Mouse (Mus musculus): Measurements from ENCODE around the gene Rad51b. TPM values are rescaled to one million over a fixed set of nuclear protein-coding genes. Genes with fewer than 3 reads are reported as not detected.
A peak's percentile ranks its signal among the peaks of the same experiment; 100 is the strongest.

The Rad51b gene
- polyA plus RNA-seq, 1 experiment from 2014 or later = 3.9 TPM

GRCm38 (mm10) chr12:79353356-79353755 lies 56.3 kb downstream of the Rad51b start:
- DNase-seq (ENCODE audit: low spot score) (no peak), ATAC-seq (replicated peaks; ENCODE audit: low FRiP score, low read depth) (no peak)
- peak overlapping the region; percentile 28; the same call in 1 of the 2 replicates for H3K27ac ChIP-seq
- H3K4me1 ChIP-seq (replicated peaks; ENCODE audit: insufficient read depth, low read length) = peaks cover 9% of the 10 kb centered on the region
- TF ChIP-seq CTCF (IDR thresholded peaks at IDR 0.05; ENCODE audit: low read depth) = no peak
- 70% methylated on average over 5 of the region's 5 CpGs for WGBS
- no peak overlapping the region for H3K4me2 ChIP-seq (ENCODE audit: low read length)
- no peaks in the 10 kb centered on the region for H3K9me3 ChIP-seq (replicated peaks; ENCODE audit: low read length)
- H3K27me3 ChIP-seq (ENCODE audit: insufficient read depth, low read length) = no peaks in the 10 kb centered on the region
- H3K36me3 ChIP-seq (ENCODE audit: insufficient read depth, low read length) = no peaks in the 10 kb centered on the region
- no peak overlapping the region for H3K4me3 ChIP-seq (replicated peaks; ENCODE audit: low read depth, low read length)
- H3K9ac ChIP-seq (ENCODE audit: low read depth, low read length) = no peak overlapping the region

GRCm38 (mm10) chr12:79354621-79355020 lies 57.5 kb downstream of the Rad51b start:
- peak; percentile 67; the same call in 1 of the 2 replicates for ATAC-seq (replicated peaks; ENCODE audit: low FRiP score, low read depth)

GRCm38 (mm10) chr12:79356138-79356537 lies 59.1 kb downstream of the Rad51b start:
- no peak for ATAC-seq (replicated peaks; ENCODE audit: low FRiP score, low read depth)
- DNase-seq (ENCODE audit: low spot score) = peak; percentile 70

More at GRCm38 (mm10) chr12:79354621-79355020, 57.5 kb downstream of the Rad51b start:
- no peak overlapping the region for H3K4me2 ChIP-seq (ENCODE audit: low read length)
- DNase-seq (ENCODE audit: low spot score) = peak; percentile 81
- no peaks in the 10 kb centered on the region for H3K9me3 ChIP-seq (replicated peaks; ENCODE audit: low read length)
- TF ChIP-seq CTCF (IDR thresholded peaks at IDR 0.05; ENCODE audit: low read depth) = no peak
- no peaks in the 10 kb centered on the region for H3K27me3 ChIP-seq (ENCODE audit: insufficient read depth, low read length)
- H3K4me1 ChIP-seq (replicated peaks; ENCODE audit: insufficient read depth, low read length) = peaks cover 9% of the 10 kb centered on the region
- peak overlapping the region; percentile 66 for H3K27ac ChIP-seq
- 26% methylated on average over 7 of the region's 7 CpGs for WGBS
- H3K36me3 ChIP-seq (ENCODE audit: insufficient read depth, low read length) = no peaks in the 10 kb centered on the region
- no peak overlapping the region for H3K4me3 ChIP-seq (replicated peaks; ENCODE audit: low read depth, low read length)
- H3K9ac ChIP-seq (ENCODE audit: low read depth, low read length) = no peak overlapping the region

GRCm38 (mm10) chr12:79357631-79358030 lies 60.5 kb downstream of the Rad51b start:
- Histone ChIP-seq H3K4me1 (replicated peaks; ENCODE audit: insufficient read depth, low read length) (peaks cover 5% of the 10 kb centered on the region), H3K27ac (no peak overlapping the region), H3K36me3 (ENCODE audit: insufficient read depth, low read length) (no peaks in the 10 kb centered on the region), H3K9ac (ENCODE audit: low read depth, low read length) (no peak overlapping the region), H3K4me3 (replicated peaks; ENCODE audit: low read depth, low read length) (no peak overlapping the region), H3K9me3 (replicated peaks; ENCODE audit: low read length) (no peaks in the 10 kb centered on the region), H3K27me3 (ENCODE audit: insufficient read depth, low read length) (no peaks in the 10 kb centered on the region), H3K4me2 (ENCODE audit: low read length) (no peak overlapping the region)
- 84% methylated on average over 5 of the region's 5 CpGs for WGBS
- TF ChIP-seq CTCF (IDR thresholded peaks at IDR 0.05; ENCODE audit: low read depth) = no peak
- no peak for DNase-seq (ENCODE audit: low spot score)
- no peak for ATAC-seq (replicated peaks; ENCODE audit: low FRiP score, low read depth)

More at GRCm38 (mm10) chr12:79356138-79356537, 59.1 kb downstream of the Rad51b start:
- no peaks in the 10 kb centered on the region for H3K9me3 ChIP-seq (replicated peaks; ENCODE audit: low read length)
- no peak overlapping the region for H3K4me3 ChIP-seq (replicated peaks; ENCODE audit: low read depth, low read length)
- H3K36me3 ChIP-seq (ENCODE audit: insufficient read depth, low read length) = no peaks in the 10 kb centered on the region
- peak overlapping the region; percentile 66; the same call in 1 of the 2 replicates for H3K27ac ChIP-seq
- H3K9ac ChIP-seq (ENCODE audit: low read depth, low read length) = no peak overlapping the region
- no peaks in the 10 kb centered on the region for H3K27me3 ChIP-seq (ENCODE audit: insufficient read depth, low read length)
- H3K4me2 ChIP-seq (ENCODE audit: low read length) = no peak overlapping the region
- 57% methylated on average over 4 of the region's 4 CpGs for WGBS
- no peak for TF ChIP-seq CTCF (IDR thresholded peaks at IDR 0.05; ENCODE audit: low read depth)
- H3K4me1 ChIP-seq (replicated peaks; ENCODE audit: insufficient read depth, low read length) = peaks cover 9% of the 10 kb centered on the region

GRCm38 (mm10) chr12:79358613-79359218 lies 61.6 kb downstream of the Rad51b start:
- Histone ChIP-seq H3K4me2 (ENCODE audit: low read length) (no peak overlapping the region), H3K9me3 (replicated peaks; ENCODE audit: low read length) (no peaks in the 10 kb centered on the region), H3K27me3 (ENCODE audit: insufficient read depth, low read length) (no peaks in the 10 kb centered on the region), H3K27ac (no peak overlapping the region), H3K9ac (ENCODE audit: low read depth, low read length) (no peak overlapping the region), H3K4me3 (replicated peaks; ENCODE audit: low read depth, low read length) (no peak overlapping the region), H3K4me1 (replicated peaks; ENCODE audit: insufficient read depth, low read length) (no peaks in the 10 kb centered on the region; the same call in none of the 2 replicates), H3K36me3 (ENCODE audit: insufficient read depth, low read length) (no peaks in the 10 kb centered on the region)
- peak; percentile 96 for DNase-seq (ENCODE audit: low spot score)
- TF ChIP-seq CTCF (IDR thresholded peaks at IDR 0.05; ENCODE audit: low read depth) = peak; percentile 85
- peak; percentile 67 for ATAC-seq (replicated peaks; ENCODE audit: low FRiP score, low read depth)
- 14% methylated on average over 9 of the region's 10 CpGs for WGBS

- no peak for DNase-seq (ENCODE audit: low spot score)
These were observed 62.3 kb downstream of the Rad51b start for GRCm38 (mm10) chr12:79359404-79359803.

More at GRCm38 (mm10) chr12:79359404-79359803, 62.3 kb downstream of the Rad51b start:
- Histone ChIP-seq H3K4me1 (replicated peaks; ENCODE audit: insufficient read depth, low read length) (no peaks in the 10 kb centered on the region; the same call in 1 of the 2 replicates), H3K27ac (no peak overlapping the region), H3K4me2 (ENCODE audit: low read length) (no peak overlapping the region), H3K9ac (ENCODE audit: low read depth, low read length) (no peak overlapping the region), H3K4me3 (replicated peaks; ENCODE audit: low read depth, low read length) (no peak overlapping the region), H3K36me3 (ENCODE audit: insufficient read depth, low read length) (no peaks in the 10 kb centered on the region), H3K27me3 (ENCODE audit: insufficient read depth, low read length) (no peaks in the 10 kb centered on the region), H3K9me3 (replicated peaks; ENCODE audit: low read length) (no peaks in the 10 kb centered on the region)
- ATAC-seq (replicated peaks; ENCODE audit: low FRiP score, low read depth) = no peak
- peak; percentile 38; the same call in 1 of the 2 replicates for TF ChIP-seq CTCF (IDR thresholded peaks at IDR 0.05; ENCODE audit: low read depth)
- WGBS = 93% methylated on average over 2 of the region's 2 CpGs

Measured in kidney, postnatal 0 days (tissue).